Mouse (Mus musculus): ENCODE measurements around the gene Hsd11b2. TPM values are rescaled to one million over a fixed set of nuclear protein-coding genes. Genes with fewer than 3 reads are reported as not detected.

Gene Hsd11b2
- polyA plus RNA-seq (2014; fragmentation: Illumina TruSeq; extraction: RNeasy Lipid Tissue Mini Kit (QIAGEN cat#74804); ENCODE audit: low read depth, low replicate concordance): 0.11 TPM

GRCm38 (mm10) chr8:105518436-105519313 is at the start of gene Hsd11b2:
Hsd11b2 (plus strand) TSS chr8:105518755.

GRCm38 (mm10) chr8:105471314-105472015 is 47.1 kb upstream of the Hsd11b2 start, which contains the start of gene Tppp3:
Tppp3 (minus strand) TSS chr8:105471526.

GRCm38 (mm10) chr8:105496439-105497180 is 21.9 kb upstream of the Hsd11b2 start, which contains the start of gene Zdhhc1:
Zdhhc1 (minus strand) TSS chr8:105496902.

GRCm38 (mm10) chr8:105565952-105566702 is 47.6 kb downstream of the Hsd11b2 start, which contains the start of gene Atp6v0d1:
Atp6v0d1 (minus strand) TSS chr8:105566047.

Other genes with a start within 250 kb of the Hsd11b2 start
- not detected for gene Hsf4, start 249.0 kb upstream of the Hsd11b2 start, polyA plus RNA-seq (2014; fragmentation: Illumina TruSeq; extraction: RNeasy Lipid Tissue Mini Kit (QIAGEN cat#74804); ENCODE audit: low read depth, low replicate concordance)
- gene Nol3, start 242.6 kb upstream of the Hsd11b2 start, polyA plus RNA-seq (2014; fragmentation: Illumina TruSeq; extraction: RNeasy Lipid Tissue Mini Kit (QIAGEN cat#74804); ENCODE audit: low read depth, low replicate concordance): 0.06 TPM
- gene 4931428F04Rik, start 228.9 kb upstream of the Hsd11b2 start, polyA plus RNA-seq (2014; fragmentation: Illumina TruSeq; extraction: RNeasy Lipid Tissue Mini Kit (QIAGEN cat#74804); ENCODE audit: low read depth, low replicate concordance): 8.6 TPM
- 0.71 TPM for gene Exoc3l, start 222.7 kb upstream of the Hsd11b2 start, polyA plus RNA-seq (2014; fragmentation: Illumina TruSeq; extraction: RNeasy Lipid Tissue Mini Kit (QIAGEN cat#74804); ENCODE audit: low read depth, low replicate concordance)
- 5.4 TPM for gene E2f4, start 221.1 kb upstream of the Hsd11b2 start, polyA plus RNA-seq (2014; fragmentation: Illumina TruSeq; extraction: RNeasy Lipid Tissue Mini Kit (QIAGEN cat#74804); ENCODE audit: low read depth, low replicate concordance)
- gene Elmo3, start 213.2 kb upstream of the Hsd11b2 start, polyA plus RNA-seq (2014; fragmentation: Illumina TruSeq; extraction: RNeasy Lipid Tissue Mini Kit (QIAGEN cat#74804); ENCODE audit: low read depth, low replicate concordance): 0.15 TPM
- 0.87 TPM for gene Lrrc29, start 192.5 kb upstream of the Hsd11b2 start, polyA plus RNA-seq (2014; fragmentation: Illumina TruSeq; extraction: RNeasy Lipid Tissue Mini Kit (QIAGEN cat#74804); ENCODE audit: low read depth, low replicate concordance)
- gene Tmem208, start 192.4 kb upstream of the Hsd11b2 start, polyA plus RNA-seq (2014; fragmentation: Illumina TruSeq; extraction: RNeasy Lipid Tissue Mini Kit (QIAGEN cat#74804); ENCODE audit: low read depth, low replicate concordance): 3.1 TPM
- 0.80 TPM for gene Fhod1, start 170.8 kb upstream of the Hsd11b2 start, polyA plus RNA-seq (2014; fragmentation: Illumina TruSeq; extraction: RNeasy Lipid Tissue Mini Kit (QIAGEN cat#74804); ENCODE audit: low read depth, low replicate concordance)
- 1.6 TPM for gene Slc9a5, start 169.9 kb upstream of the Hsd11b2 start, polyA plus RNA-seq (2014; fragmentation: Illumina TruSeq; extraction: RNeasy Lipid Tissue Mini Kit (QIAGEN cat#74804); ENCODE audit: low read depth, low replicate concordance)
- 3.6 TPM for gene Plekhg4, start 145.5 kb upstream of the Hsd11b2 start, polyA plus RNA-seq (2014; fragmentation: Illumina TruSeq; extraction: RNeasy Lipid Tissue Mini Kit (QIAGEN cat#74804); ENCODE audit: low read depth, low replicate concordance)
- 99.0 TPM for gene Kctd19, start 105.3 kb upstream of the Hsd11b2 start, polyA plus RNA-seq (2014; fragmentation: Illumina TruSeq; extraction: RNeasy Lipid Tissue Mini Kit (QIAGEN cat#74804); ENCODE audit: low read depth, low replicate concordance)
- 73.0 TPM for gene Lrrc36, start 105.2 kb upstream of the Hsd11b2 start, polyA plus RNA-seq (2014; fragmentation: Illumina TruSeq; extraction: RNeasy Lipid Tissue Mini Kit (QIAGEN cat#74804); ENCODE audit: low read depth, low replicate concordance)
- gene Tppp3, start 47.2 kb upstream of the Hsd11b2 start, polyA plus RNA-seq (2014; fragmentation: Illumina TruSeq; extraction: RNeasy Lipid Tissue Mini Kit (QIAGEN cat#74804); ENCODE audit: low read depth, low replicate concordance): 0.20 TPM
- 4.0 TPM for gene Zdhhc1, start 21.9 kb upstream of the Hsd11b2 start, polyA plus RNA-seq (2014; fragmentation: Illumina TruSeq; extraction: RNeasy Lipid Tissue Mini Kit (QIAGEN cat#74804); ENCODE audit: low read depth, low replicate concordance)
- 10.6 TPM for gene Atp6v0d1, start 47.3 kb downstream of the Hsd11b2 start, polyA plus RNA-seq (2014; fragmentation: Illumina TruSeq; extraction: RNeasy Lipid Tissue Mini Kit (QIAGEN cat#74804); ENCODE audit: low read depth, low replicate concordance)
- gene Ripor1, start 86.5 kb downstream of the Hsd11b2 start, polyA plus RNA-seq (2014; fragmentation: Illumina TruSeq; extraction: RNeasy Lipid Tissue Mini Kit (QIAGEN cat#74804); ENCODE audit: low read depth, low replicate concordance): 0.38 TPM
- gene Ctcf, start 117.8 kb downstream of the Hsd11b2 start, polyA plus RNA-seq (2014; fragmentation: Illumina TruSeq; extraction: RNeasy Lipid Tissue Mini Kit (QIAGEN cat#74804); ENCODE audit: low read depth, low replicate concordance): 31.2 TPM
- not detected for gene Agrp, start 118.6 kb downstream of the Hsd11b2 start, polyA plus RNA-seq (2014; fragmentation: Illumina TruSeq; extraction: RNeasy Lipid Tissue Mini Kit (QIAGEN cat#74804); ENCODE audit: low read depth, low replicate concordance)
- gene Carmil2, start 167.5 kb downstream of the Hsd11b2 start, polyA plus RNA-seq (2014; fragmentation: Illumina TruSeq; extraction: RNeasy Lipid Tissue Mini Kit (QIAGEN cat#74804); ENCODE audit: low read depth, low replicate concordance): 0.14 TPM
- 3.0 TPM for gene Acd, start 182.3 kb downstream of the Hsd11b2 start, polyA plus RNA-seq (2014; fragmentation: Illumina TruSeq; extraction: RNeasy Lipid Tissue Mini Kit (QIAGEN cat#74804); ENCODE audit: low read depth, low replicate concordance)
- gene Pard6a, start 182.4 kb downstream of the Hsd11b2 start, polyA plus RNA-seq (2014; fragmentation: Illumina TruSeq; extraction: RNeasy Lipid Tissue Mini Kit (QIAGEN cat#74804); ENCODE audit: low read depth, low replicate concordance): 2.3 TPM
- gene 4933405L10Rik, start 188.9 kb downstream of the Hsd11b2 start, polyA plus RNA-seq (2014; fragmentation: Illumina TruSeq; extraction: RNeasy Lipid Tissue Mini Kit (QIAGEN cat#74804); ENCODE audit: low read depth, low replicate concordance): 4.7 TPM
- 5.3 TPM for gene Enkd1, start 189.5 kb downstream of the Hsd11b2 start, polyA plus RNA-seq (2014; fragmentation: Illumina TruSeq; extraction: RNeasy Lipid Tissue Mini Kit (QIAGEN cat#74804); ENCODE audit: low read depth, low replicate concordance)
- 0.24 TPM for gene Gfod2, start 239.9 kb downstream of the Hsd11b2 start, polyA plus RNA-seq (2014; fragmentation: Illumina TruSeq; extraction: RNeasy Lipid Tissue Mini Kit (QIAGEN cat#74804); ENCODE audit: low read depth, low replicate concordance)

Data from testis, adult 10 weeks (tissue).